Mouse (Mus musculus): Measurements from ENCODE around the gene Zfp334. TPM values are rescaled to one million over a fixed set of nuclear protein-coding genes. Genes with fewer than 3 reads are reported as not detected.

Zfp334 gene
- total RNA-seq, 2 experiments from 2014 or later = not detected

- ATAC-seq (replicated peaks; ENCODE audit: poor library complexity) = no peak
Observed at GRCm38 (mm10) chr2:165325521-165326303, 62.3 kb downstream of the Zfp334 start.

Other genes with a start within 250 kb of the Zfp334 start
- gene Cdh22, start 153.4 kb downstream of the Zfp334 start, total RNA-seq (2015) = not detected in 2 replicates
- not detected in 2 replicates for gene Cdh22, start 153.4 kb downstream of the Zfp334 start, total RNA-seq (2017)
- 45.9 and 57.3 TPM in 2 replicates for gene Slc35c2, start 100.4 kb downstream of the Zfp334 start, total RNA-seq (2015)
- 64.5 and 76.7 TPM in 2 replicates for gene Slc35c2, start 100.4 kb downstream of the Zfp334 start, total RNA-seq (2017)
- 45.9 and 49.3 TPM in 2 replicates for gene Elmo2, start 61.8 kb downstream of the Zfp334 start, total RNA-seq (2015)
- 30.6 and 32.2 TPM in 2 replicates for gene Elmo2, start 61.8 kb downstream of the Zfp334 start, total RNA-seq (2017)
- gene Zfp663, start 19.5 kb downstream of the Zfp334 start, total RNA-seq (2015) = not detected in 2 replicates
- not detected in 2 replicates for gene Zfp663, start 19.5 kb downstream of the Zfp334 start, total RNA-seq (2017)
- gene Ocstamp, start 12.1 kb upstream of the Zfp334 start, total RNA-seq (2015) = not detected in 2 replicates
- gene Ocstamp, start 12.1 kb upstream of the Zfp334 start, total RNA-seq (2017) = not detected in 2 replicates
- 0.15 TPM in 1 of 2 replicates, not detected in the other for gene Slc13a3, start 85.0 kb upstream of the Zfp334 start, total RNA-seq (2015)
- 0.08 TPM in 1 of 2 replicates, not detected in the other for gene Slc13a3, start 85.0 kb upstream of the Zfp334 start, total RNA-seq (2017)
- 6.7 and 9.4 TPM in 2 replicates for gene Trp53rka, start 105.1 kb upstream of the Zfp334 start, total RNA-seq (2015)
- 7.6 and 8.6 TPM in 2 replicates for gene Trp53rka, start 105.1 kb upstream of the Zfp334 start, total RNA-seq (2017)
- gene Slc2a10, start 115.5 kb upstream of the Zfp334 start, total RNA-seq (2015) = 0.05 and 0.12 TPM in 2 replicates
- 0.21 and 0.57 TPM in 2 replicates for gene Slc2a10, start 115.5 kb upstream of the Zfp334 start, total RNA-seq (2017)
- gene Eya2, start 206.8 kb upstream of the Zfp334 start, total RNA-seq (2015) = 1.7 TPM in 2 replicates
- gene Eya2, start 206.8 kb upstream of the Zfp334 start, total RNA-seq (2017) = 0.33 and 1.8 TPM in 2 replicates